Mouse (Mus musculus) heart, embryonic 10.5 days (tissue): ENCODE measurements around the gene Clip4. TPM values are rescaled to one million over a fixed set of nuclear protein-coding genes. Genes with fewer than 3 reads are reported as not detected.

ENCODE experiments used
- DNase-seq: peaks from one replicate; pipeline ENCODE4 v3.0.0-alpha.2; 2017; ENCODE audit warnings: low spot score
- H3K27ac ChIP-seq: fragments of 300-500 bp; sonication (generic); 2 replicates; pipeline ENCODE4 v1.5.1; 2016; ENCODE audit warnings: mild to moderate bottlenecking
- H3K27me3 ChIP-seq: fragments of 300-500 bp; sonication (generic); 2 replicates; pipeline ENCODE4 v1.6.1; 2016; ENCODE audit warnings: mild to moderate bottlenecking; ENCODE audit not compliant: poor library complexity, insufficient read depth, severe bottlenecking
- H3K36me3 ChIP-seq: fragments of 300-500 bp; sonication (generic); 2 replicates; pipeline ENCODE4 v1.6.1; 2016; ENCODE audit warnings: mild to moderate bottlenecking, moderate library complexity
- H3K4me1 ChIP-seq: fragments of 300-500 bp; sonication (generic); 2 replicates; pipeline ENCODE4 v1.6.1; 2016; ENCODE audit warnings: mild to moderate bottlenecking
- H3K4me3 ChIP-seq: fragments of 300-500 bp; sonication (generic); 2 replicates; pipeline ENCODE4 v1.5.1; 2016; ENCODE audit warnings: mild to moderate bottlenecking, moderate library complexity
- H3K9me3 ChIP-seq: fragments of 300-500 bp; sonication (generic); 2 replicates; pipeline ENCODE4 v1.6.1; 2016; ENCODE audit warnings: mild to moderate bottlenecking, moderate library complexity
- WGBS: fragments of 180-500 bp; shearing (Covaris S2); methylation state at CpG from one replicate; pipeline ENCODE4 v1.1.7; 2016; 5-methylcytosine and 5-hydroxymethylcytosine counted together
- polyA plus RNA-seq: library from polyadenylated mRNA; unstranded; fragments of >200 nt; fragmentation: Nextera tagmentation; extraction: Ambion mirVana; gene quantifications from 2 replicates; pipeline ENCODE4 v1.2.1, GENCODE M21; 2016

The Clip4 gene
- polyA plus RNA-seq, 1 experiment from 2014 or later, result 13.9 TPM

- 96% methylated on average over 4 of the region's 4 CpGs for WGBS
- no peak overlapping the region for H3K4me3 ChIP-seq
- no peaks in the 10 kb centered on the region for H3K9me3 ChIP-seq
- no peak for DNase-seq
- no peaks in the 10 kb centered on the region for H3K4me1 ChIP-seq
- H3K27ac ChIP-seq, result no peak overlapping the region
- H3K27me3 ChIP-seq, result no peaks in the 10 kb centered on the region
- H3K36me3 ChIP-seq, result peaks cover 83% of the 10 kb centered on the region
Measured at GRCm38 (mm10) chr17:71803876-71804275, 35.6 kb downstream of the Clip4 start.

GRCm38 (mm10) chr17:71811070-71811469, 42.8 kb downstream of the Clip4 start:
- DNase-seq, result peak; percentile 89
- Histone ChIP-seq H3K36me3 (peaks cover 43% of the 10 kb centered on the region), H3K9me3 (no peaks in the 10 kb centered on the region), H3K27ac (peak overlapping the region; percentile 60), H3K27me3 (no peaks in the 10 kb centered on the region), H3K4me3 (no peak overlapping the region), H3K4me1 (peaks cover 19% of the 10 kb centered on the region)
- 22% methylated on average over 8 of the region's 8 CpGs for WGBS

- Histone ChIP-seq H3K4me3 (no peak overlapping the region), H3K27me3 (no peaks in the 10 kb centered on the region), H3K27ac (no peak overlapping the region), H3K9me3 (0 out of 2 replicates have a peak, but pooled peaks cover 3% of the 10 kb centered on the region), H3K36me3 (peaks cover 40% of the 10 kb centered on the region), H3K4me1 (peaks cover 12% of the 10 kb centered on the region)
- 85% methylated on average over 8 of the region's 8 CpGs for WGBS
- no peak for DNase-seq
Measured at GRCm38 (mm10) chr17:71816136-71816864, 48.0 kb downstream of the Clip4 start.

GRCm38 (mm10) chr17:71823622-71824306, 55.5 kb downstream of the Clip4 start:
- no peak for DNase-seq
- Histone ChIP-seq H3K36me3 (peaks cover 49% of the 10 kb centered on the region), H3K9me3 (0 out of 2 replicates have a peak, but pooled peaks cover 3% of the 10 kb centered on the region), H3K4me3 (no peak overlapping the region), H3K27me3 (no peaks in the 10 kb centered on the region), H3K4me1 (peaks cover 15% of the 10 kb centered on the region), H3K27ac (no peak overlapping the region)
- 86% methylated on average over 8 of the region's 8 CpGs for WGBS

DNA sequence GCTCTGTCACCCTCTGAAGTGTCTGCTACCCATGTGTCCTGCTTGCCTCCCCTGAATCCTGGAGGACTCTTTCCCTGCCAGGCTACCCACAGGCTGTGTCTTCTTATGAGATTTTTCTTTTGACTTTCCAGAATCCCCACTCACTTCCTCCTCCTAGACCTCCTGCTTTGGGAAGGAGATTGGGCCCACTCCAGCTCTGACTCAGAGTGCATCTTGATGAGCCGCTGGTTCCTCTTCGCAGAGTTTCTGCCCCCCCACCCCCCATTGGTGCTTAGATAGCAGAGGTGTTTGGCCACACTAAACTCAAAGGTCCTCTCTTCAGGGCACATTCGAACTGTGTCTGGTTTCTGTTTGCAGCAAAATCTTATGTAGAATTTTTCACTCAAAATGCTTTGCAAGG, 58.3 kb downstream of the Clip4 start:
- H3K27me3 ChIP-seq, result no peaks in the 10 kb centered on the region
- H3K36me3 ChIP-seq, result peaks cover 53% of the 10 kb centered on the region
- no peak for DNase-seq
- 34% methylated on average over 3 of the region's 3 CpGs for WGBS
- peak overlapping the region; percentile 25; the same call in 1 of the 2 replicates for H3K27ac ChIP-seq
- no peak overlapping the region for H3K4me3 ChIP-seq
- peaks cover 19% of the 10 kb centered on the region for H3K4me1 ChIP-seq
- no peaks in the 10 kb centered on the region for H3K9me3 ChIP-seq

DNA sequence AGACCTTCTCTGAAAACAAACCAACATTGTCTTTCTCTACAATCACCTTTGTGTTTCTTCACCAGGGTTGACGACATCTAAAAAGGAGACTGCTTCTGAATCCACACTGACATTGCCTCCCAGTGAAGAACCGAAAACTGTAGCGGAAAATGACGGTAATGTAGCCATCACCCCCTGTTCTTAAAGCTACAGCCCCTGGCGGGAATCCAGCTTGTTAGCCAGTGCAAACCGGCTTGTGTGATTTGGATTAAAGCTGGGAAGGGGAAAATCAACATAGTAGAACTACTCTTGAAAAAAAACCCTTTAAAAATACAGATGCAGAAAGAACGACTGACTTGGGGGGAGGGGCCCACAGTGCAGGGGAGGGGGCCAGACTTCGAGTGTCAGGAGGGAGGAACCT, 59.4 kb downstream of the Clip4 start:
- H3K4me1 ChIP-seq, result peaks cover 19% of the 10 kb centered on the region
- no peak overlapping the region for H3K4me3 ChIP-seq
- WGBS, result 69% methylated on average over 8 of the region's 8 CpGs
- H3K9me3 ChIP-seq, result no peaks in the 10 kb centered on the region
- H3K27me3 ChIP-seq, result no peaks in the 10 kb centered on the region
- no peak for DNase-seq
- peaks cover 59% of the 10 kb centered on the region for H3K36me3 ChIP-seq
- no peak overlapping the region for H3K27ac ChIP-seq

- DNase-seq, result no peak
- Histone ChIP-seq H3K36me3 (peaks cover 59% of the 10 kb centered on the region), H3K4me1 (peaks cover 19% of the 10 kb centered on the region), H3K9me3 (no peaks in the 10 kb centered on the region), H3K27ac (no peak overlapping the region), H3K4me3 (no peak overlapping the region), H3K27me3 (no peaks in the 10 kb centered on the region)
- WGBS, result 40% methylated on average over 12 of the region's 12 CpGs
Measured at GRCm38 (mm10) chr17:71828647-71829414, 60.6 kb downstream of the Clip4 start.

GRCm38 (mm10) chr17:71831960-71832359, 63.7 kb downstream of the Clip4 start:
- peaks cover 64% of the 10 kb centered on the region for H3K36me3 ChIP-seq
- no peak overlapping the region for H3K4me3 ChIP-seq
- peaks cover 12% of the 10 kb centered on the region for H3K4me1 ChIP-seq
- WGBS, result 83% methylated on average over 3 of the region's 3 CpGs
- H3K27me3 ChIP-seq, result no peaks in the 10 kb centered on the region
- no peaks in the 10 kb centered on the region for H3K9me3 ChIP-seq
- no peak overlapping the region for H3K27ac ChIP-seq
- no peak for DNase-seq

DNA sequence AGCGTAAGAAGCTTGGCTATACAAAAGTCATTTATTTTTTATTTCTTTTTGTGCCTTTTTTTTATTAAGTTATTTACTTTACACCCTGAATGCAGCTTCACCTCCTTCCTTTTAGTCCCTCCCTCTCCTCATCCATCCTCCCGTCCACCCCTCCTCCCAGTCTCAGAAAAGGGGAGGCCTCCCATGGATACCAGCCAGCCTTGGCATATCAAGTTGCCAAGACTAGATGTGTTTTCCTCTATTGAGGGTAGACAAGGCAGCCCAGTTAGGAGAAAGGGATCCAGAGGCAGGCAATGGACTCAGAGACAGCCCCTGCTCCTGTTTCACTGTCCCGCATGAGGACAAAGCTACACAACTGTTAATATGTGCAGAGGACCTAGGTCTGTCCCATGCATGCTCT, 93.9 kb downstream of the Clip4 start:
- no peak for DNase-seq
- whole genome bisulfite sequencing, result 82% methylated on average over 3 of the region's 3 CpGs
- H3K27me3 ChIP-seq, result no peaks in the 10 kb centered on the region
- no peak overlapping the region for H3K27ac ChIP-seq
- H3K36me3 ChIP-seq, result peaks cover 15% of the 10 kb centered on the region
- H3K4me3 ChIP-seq, result no peak overlapping the region
- H3K9me3 ChIP-seq, result no peaks in the 10 kb centered on the region
- peaks cover 10% of the 10 kb centered on the region; the same call in 1 of the 2 replicates for H3K4me1 ChIP-seq

DNA sequence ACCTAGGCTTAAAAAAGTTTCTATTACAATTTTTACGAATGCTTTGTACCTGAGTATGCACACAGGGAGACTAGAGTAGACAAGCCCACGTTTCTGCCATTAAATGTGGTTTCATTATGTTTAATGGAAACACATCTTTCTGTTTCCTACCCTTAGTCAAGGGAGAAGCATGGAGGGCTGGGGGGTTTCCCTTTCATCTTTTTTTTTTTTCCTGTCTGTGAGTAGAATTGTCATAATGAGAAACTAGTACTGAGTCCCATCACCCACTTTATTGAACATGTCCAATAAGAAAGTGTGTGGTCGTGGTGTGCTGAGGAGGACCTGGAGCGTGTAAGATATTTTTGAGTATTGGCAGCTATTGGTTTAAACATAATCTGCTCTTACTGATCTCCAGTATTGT, 94.6 kb downstream of the Clip4 start:
- no peaks in the 10 kb centered on the region for H3K27me3 ChIP-seq
- peaks cover 10% of the 10 kb centered on the region; the same call in 1 of the 2 replicates for H3K4me1 ChIP-seq
- no peaks in the 10 kb centered on the region for H3K9me3 ChIP-seq
- 80% methylated on average over 4 of the region's 4 CpGs for WGBS
- no peak overlapping the region for H3K4me3 ChIP-seq
- peaks cover 15% of the 10 kb centered on the region for H3K36me3 ChIP-seq
- no peak overlapping the region for H3K27ac ChIP-seq
- no peak for DNase-seq

- H3K27ac ChIP-seq, result no peak overlapping the region
- H3K27me3 ChIP-seq, result no peaks in the 10 kb centered on the region
- no peak for DNase-seq
- no peaks in the 10 kb centered on the region for H3K9me3 ChIP-seq
- H3K4me3 ChIP-seq, result no peak overlapping the region
- peaks cover 10% of the 10 kb centered on the region; the same call in 1 of the 2 replicates for H3K4me1 ChIP-seq
- WGBS, result 47% methylated on average over 8 of the region's 8 CpGs
- peaks cover 8% of the 10 kb centered on the region for H3K36me3 ChIP-seq
Measured at GRCm38 (mm10) chr17:71864039-71864438, 95.8 kb downstream of the Clip4 start.

- Histone ChIP-seq H3K27me3 (no peaks in the 10 kb centered on the region), H3K4me1 (peaks cover 18% of the 10 kb centered on the region; the same call in 1 of the 2 replicates), H3K9me3 (no peaks in the 10 kb centered on the region), H3K4me3 (no peak overlapping the region), H3K36me3 (no peaks in the 10 kb centered on the region), H3K27ac (no peak overlapping the region)
- no peak for DNase-seq
- 82% methylated on average over 5 of the region's 5 CpGs for WGBS
Measured at GRCm38 (mm10) chr17:71865437-71865836, 97.2 kb downstream of the Clip4 start.

- Histone ChIP-seq H3K36me3 (no peaks in the 10 kb centered on the region), H3K4me1 (peaks cover 18% of the 10 kb centered on the region; the same call in 1 of the 2 replicates), H3K4me3 (no peak overlapping the region), H3K27ac (no peak overlapping the region), H3K27me3 (no peaks in the 10 kb centered on the region), H3K9me3 (no peaks in the 10 kb centered on the region)
- WGBS, result 89% methylated on average over 2 of the region's 2 CpGs
- no peak for DNase-seq
Measured at GRCm38 (mm10) chr17:71867892-71868291, 99.6 kb downstream of the Clip4 start.
